Mouse (Mus musculus) adrenal gland (tissue): ENCODE measurements around the gene Tnfrsf13c.

Source experiments
- intact Hi-C: fragments of 180-260 bp; cut with DNase I; formaldehyde crosslinking; loops from one replicate; pipeline ENCODE4 v1.15.1; 2025
- microRNA-seq, 2 experiments: library from miRNA; unstranded; fragments of <30 nt; microRNA quantifications; one replicate each; pipeline ENCODE4; 2019

Gene Tnfrsf13c

DNA sequence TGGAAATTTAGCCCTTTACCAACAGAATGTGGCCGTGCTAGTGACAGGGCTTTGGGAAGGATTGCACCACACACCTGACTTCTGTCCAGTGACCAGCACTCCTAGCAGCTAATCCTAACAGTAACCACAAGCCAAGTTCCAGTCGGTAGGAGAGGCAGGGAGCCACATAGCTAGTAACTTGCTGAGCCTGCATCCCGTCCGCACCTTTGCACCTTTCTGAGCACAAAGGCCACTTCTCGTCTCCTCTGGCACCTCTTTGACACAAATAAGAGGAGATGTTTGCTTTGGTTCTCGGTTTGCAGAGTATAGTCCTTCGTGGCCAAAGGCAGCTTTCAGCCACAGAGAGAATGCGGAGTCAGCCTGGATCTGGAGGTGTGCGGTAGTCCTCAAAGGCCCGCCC is 39.5 kb downstream of the Tnfrsf13c start:
- intact Hi-C loops: no loop called here

DNA sequence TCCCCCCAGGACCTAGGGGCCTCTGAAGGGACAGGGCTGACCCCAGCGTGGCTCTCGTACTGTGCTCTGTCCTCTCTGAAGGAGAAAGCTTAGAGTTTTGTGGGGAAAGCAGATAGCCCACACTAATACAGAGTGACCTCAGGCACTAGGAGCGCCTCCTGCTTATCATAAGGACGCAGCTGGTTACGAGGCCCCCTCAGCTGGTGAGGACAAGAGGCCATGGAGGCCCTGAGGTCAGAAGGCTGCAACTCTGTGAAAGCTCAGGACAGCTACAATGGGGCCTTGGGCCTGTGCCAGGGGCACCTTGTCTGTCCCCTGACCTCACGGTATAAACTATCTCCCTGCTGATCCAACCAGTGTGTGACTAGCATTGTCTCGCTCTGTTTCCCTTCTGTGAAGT is 40.0 kb downstream of the Tnfrsf13c start:
- intact Hi-C loops: no loop called here

DNA sequence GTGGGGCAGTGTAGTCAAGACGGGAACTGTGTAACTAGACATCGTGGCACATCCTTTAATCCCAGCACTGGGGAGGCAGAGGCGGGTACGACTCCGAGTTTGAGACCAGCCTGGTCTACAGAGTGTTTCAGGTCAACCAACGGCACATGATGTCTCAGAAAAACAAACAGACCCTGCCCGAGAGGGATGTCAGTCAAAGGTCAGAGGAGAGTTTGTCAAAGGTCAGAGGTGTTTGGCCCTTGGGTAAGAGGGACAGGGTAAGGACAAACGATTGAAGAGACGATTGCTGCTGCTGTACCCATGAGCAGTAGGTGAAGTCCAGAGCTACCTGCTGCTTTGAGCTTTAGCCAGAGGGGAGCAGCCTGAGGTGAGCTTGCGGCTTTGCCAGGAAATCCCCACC is 40.6 kb downstream of the Tnfrsf13c start:
- intact Hi-C loops: no loop called here

DNA sequence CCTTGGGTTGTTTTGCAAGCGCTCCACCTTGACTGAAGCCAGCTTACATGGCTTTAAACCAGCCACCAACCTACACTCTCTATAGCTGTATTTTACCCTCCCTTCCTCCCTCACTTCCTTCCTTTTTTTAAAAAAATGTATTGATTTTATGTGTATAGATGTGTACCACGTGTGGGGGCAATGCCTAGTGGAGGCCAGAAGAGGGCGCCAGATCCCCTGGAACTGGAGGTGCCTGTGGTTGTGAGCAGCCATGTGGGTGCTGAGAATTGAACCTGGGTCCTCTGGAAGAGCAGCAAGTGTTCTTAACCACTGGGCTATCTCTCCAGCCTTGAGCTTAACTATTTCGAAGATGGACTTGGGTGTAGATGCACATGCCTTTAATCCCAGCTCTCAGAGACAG is 41.9 kb downstream of the Tnfrsf13c start:
- intact Hi-C loops: no loop called here

DNA sequence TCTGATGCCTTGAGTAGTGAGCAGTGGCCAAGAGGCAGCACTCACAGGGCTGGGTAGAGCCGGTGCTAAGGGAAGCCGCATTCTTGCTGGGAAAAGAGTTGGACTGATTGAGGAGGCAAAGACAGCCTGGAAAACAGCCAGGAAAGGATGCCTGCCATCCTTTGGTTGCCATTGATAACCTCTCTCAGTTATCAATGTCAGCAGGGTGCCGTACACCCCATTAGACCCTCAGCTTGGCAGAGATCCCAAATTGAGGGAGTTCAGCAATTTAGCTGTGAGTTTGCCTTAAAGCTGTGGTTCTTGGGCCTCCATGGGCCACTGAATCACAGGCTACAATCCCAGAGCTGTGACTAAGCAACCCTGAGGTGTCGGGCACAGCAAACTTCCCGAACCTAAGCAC is 43.0 kb downstream of the Tnfrsf13c start:
- intact Hi-C loops: no loop called here

DNA sequence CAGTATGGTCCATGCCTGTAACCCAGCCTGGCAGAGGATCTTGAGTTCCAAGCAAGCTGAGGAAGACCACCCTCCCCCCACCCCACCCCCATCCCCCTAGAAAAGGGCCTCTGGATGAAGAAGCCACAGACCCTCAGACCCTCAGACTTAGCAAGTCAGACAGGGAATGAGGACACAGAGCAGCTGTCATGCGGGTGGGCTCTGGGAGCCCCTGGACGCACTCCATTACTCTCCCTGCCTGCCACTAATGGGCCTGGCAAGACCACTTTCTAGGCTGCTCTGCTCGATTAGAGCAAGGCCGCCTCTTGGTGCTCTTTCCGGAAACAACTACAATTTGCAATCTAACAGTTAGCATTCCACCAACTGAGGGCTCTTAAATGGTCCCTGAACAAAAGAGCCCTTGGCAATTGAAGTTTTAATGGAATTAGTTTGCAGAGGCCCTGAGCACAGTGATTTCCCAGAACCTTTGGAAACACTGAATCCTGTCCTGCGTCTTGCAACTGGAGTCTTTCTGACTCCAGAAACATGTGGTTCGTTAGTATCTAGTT is 46.4 kb downstream of the Tnfrsf13c start:
- intact Hi-C loops: no loop called here

DNA sequence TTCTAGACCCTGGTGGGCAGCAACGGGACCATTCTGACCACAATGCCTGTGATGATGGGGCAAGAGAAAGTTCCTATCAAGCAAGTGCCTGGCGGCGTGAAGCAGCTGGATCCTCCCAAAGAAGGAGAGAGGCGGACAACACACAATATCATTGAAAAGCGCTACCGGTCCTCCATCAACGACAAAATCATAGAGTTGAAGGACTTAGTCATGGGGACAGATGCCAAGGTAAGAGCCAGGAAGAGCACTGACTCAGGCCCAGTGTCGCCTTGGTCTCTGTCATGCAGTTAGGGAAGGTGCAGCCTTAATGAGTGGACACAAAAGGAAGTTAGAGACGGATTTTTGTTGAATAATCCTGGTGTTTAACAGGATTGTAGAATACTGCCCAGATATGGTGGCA is 49.1 kb downstream of the Tnfrsf13c start:
- intact Hi-C loops: no loop called here

DNA sequence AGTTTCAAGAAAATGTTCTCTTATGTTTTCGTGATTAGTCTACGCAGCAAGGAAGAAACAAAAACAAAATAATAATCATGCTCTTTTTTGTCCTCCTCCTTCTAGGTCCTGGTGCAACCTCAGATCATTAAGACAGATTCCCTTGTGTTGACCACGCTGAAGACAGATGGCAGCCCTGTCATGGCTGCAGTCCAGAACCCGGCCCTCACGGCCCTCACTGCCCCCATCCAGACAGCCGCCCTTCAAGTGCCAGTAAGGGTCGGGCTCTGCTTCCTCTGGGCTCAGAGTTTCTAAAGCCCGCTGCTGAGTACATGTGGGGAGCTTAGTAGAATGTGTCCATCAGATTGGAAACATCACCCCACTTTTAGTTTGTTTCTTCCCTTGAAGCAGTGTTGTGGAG is 51.5 kb downstream of the Tnfrsf13c start:
- intact Hi-C loops: no loop called here

Small RNA genes within 50 kb of the gene (microRNA-seq; reads per million reads assigned to microRNA genes)
- gene Mir33: 16.0 to 26.6 reads per million in 2 experiments
